Mouse (Mus musculus): ENCODE measurements around the gene 4930430A15Rik. TPM values are rescaled to one million over a fixed set of nuclear protein-coding genes. Genes with fewer than 3 reads are reported as not detected.

Gene 4930430A15Rik
- polyA plus RNA-seq, 1 experiment from 2014 or later, result not detected

Other genes starting within 250 kb of the 4930430A15Rik start
- not detected in 2 replicates for gene Gm13941, start 123.6 kb downstream of the 4930430A15Rik start, polyA plus RNA-seq (2014; fragmentation: Nextera tagmentation; extraction: Ambion mirVana)
- not detected in 2 replicates for gene Gm15130, start 76.7 kb downstream of the 4930430A15Rik start, polyA plus RNA-seq (2014; fragmentation: Nextera tagmentation; extraction: Ambion mirVana)
- not detected in 2 replicates for gene Olfr1275, start 5.7 kb upstream of the 4930430A15Rik start, polyA plus RNA-seq (2014; fragmentation: Nextera tagmentation; extraction: Ambion mirVana)
- gene Olfr1276, start 24.9 kb upstream of the 4930430A15Rik start, polyA plus RNA-seq (2014; fragmentation: Nextera tagmentation; extraction: Ambion mirVana), result not detected in 2 replicates
- gene Olfr1277, start 44.5 kb upstream of the 4930430A15Rik start, polyA plus RNA-seq (2014; fragmentation: Nextera tagmentation; extraction: Ambion mirVana), result not detected in 2 replicates
- gene Olfr1278, start 60.5 kb upstream of the 4930430A15Rik start, polyA plus RNA-seq (2014; fragmentation: Nextera tagmentation; extraction: Ambion mirVana), result not detected in 2 replicates
- not detected in 2 replicates for gene Olfr1279, start 71.0 kb upstream of the 4930430A15Rik start, polyA plus RNA-seq (2014; fragmentation: Nextera tagmentation; extraction: Ambion mirVana)
- gene Olfr1280, start 84.4 kb upstream of the 4930430A15Rik start, polyA plus RNA-seq (2014; fragmentation: Nextera tagmentation; extraction: Ambion mirVana), result not detected in 2 replicates
- not detected in 2 replicates for gene Olfr1281, start 96.9 kb upstream of the 4930430A15Rik start, polyA plus RNA-seq (2014; fragmentation: Nextera tagmentation; extraction: Ambion mirVana)
- gene Olfr1282, start 106.5 kb upstream of the 4930430A15Rik start, polyA plus RNA-seq (2014; fragmentation: Nextera tagmentation; extraction: Ambion mirVana), result not detected in 2 replicates
- gene Olfr1283, start 137.2 kb upstream of the 4930430A15Rik start, polyA plus RNA-seq (2014; fragmentation: Nextera tagmentation; extraction: Ambion mirVana), result not detected in 2 replicates
- gene Olfr1284, start 145.9 kb upstream of the 4930430A15Rik start, polyA plus RNA-seq (2014; fragmentation: Nextera tagmentation; extraction: Ambion mirVana), result not detected in 2 replicates
- not detected in 2 replicates for gene Olfr1286, start 193.5 kb upstream of the 4930430A15Rik start, polyA plus RNA-seq (2014; fragmentation: Nextera tagmentation; extraction: Ambion mirVana)
- not detected in 2 replicates for gene Olfr1287, start 219.5 kb upstream of the 4930430A15Rik start, polyA plus RNA-seq (2014; fragmentation: Nextera tagmentation; extraction: Ambion mirVana)
- gene Olfr1288, start 244.5 kb upstream of the 4930430A15Rik start, polyA plus RNA-seq (2014; fragmentation: Nextera tagmentation; extraction: Ambion mirVana), result not detected in 2 replicates

Measured in forebrain, embryonic 11.5 days (tissue).